Mouse (Mus musculus) heart, embryonic 12.5 days (tissue): ENCODE measurements around the gene Gm9736. TPM values are rescaled to one million over a fixed set of nuclear protein-coding genes. Genes with fewer than 3 reads are reported as not detected.
"Not testable (repeated sequence)": the region's sequence is repeated elsewhere in the genome, so short reads cannot be mapped to it uniquely, and the experiment has no call there.

ENCODE experiments used
- ATAC-seq: fragments of 200-750 bp; cut with Nextera tagmentation; 2 replicates; pipeline ENCODE4 v1.8.0; 2017; ENCODE audit warnings: moderate TSS enrichment, moderate library complexity; ENCODE audit not compliant: insufficient number of reproducible peaks, low FRiP score
- H3K27ac ChIP-seq: fragments of 300-500 bp; sonication (generic); 2 replicates; pipeline ENCODE4 v1.5.1; 2016; ENCODE audit warnings: mild to moderate bottlenecking, moderate library complexity; ENCODE audit not compliant: poor library complexity, severe bottlenecking
- H3K27me3 ChIP-seq: fragments of 300-500 bp; sonication (generic); replicated peaks from 2 replicates; pipeline ENCODE4 v1.6.1; 2016; ENCODE audit warnings: mild to moderate bottlenecking, moderate library complexity
- H3K36me3 ChIP-seq: fragments of 300-500 bp; sonication (generic); 2 replicates; pipeline ENCODE4 v1.6.1; 2016; ENCODE audit warnings: mild to moderate bottlenecking, moderate library complexity
- H3K4me1 ChIP-seq: fragments of 300-500 bp; sonication (generic); replicated peaks from 2 replicates; pipeline ENCODE4 v1.6.1; 2016; ENCODE audit warnings: mild to moderate bottlenecking
- H3K4me2 ChIP-seq: fragments of 300-500 bp; sonication (generic); 2 replicates; pipeline ENCODE4 v1.6.1; 2016; ENCODE audit warnings: mild to moderate bottlenecking, moderate library complexity
- H3K4me3 ChIP-seq: fragments of 300-500 bp; sonication (generic); 2 replicates; pipeline ENCODE4 v1.5.1; 2016; ENCODE audit warnings: mild to moderate bottlenecking
- H3K9ac ChIP-seq: fragments of 300-500 bp; sonication (generic); 2 replicates; pipeline ENCODE4 v1.6.1; 2016; ENCODE audit warnings: mild to moderate bottlenecking, moderate library complexity
- H3K9me3 ChIP-seq: fragments of 300-500 bp; sonication (generic); replicated peaks from 2 replicates; pipeline ENCODE4 v1.6.1; 2016; ENCODE audit warnings: mild to moderate bottlenecking, moderate library complexity
- WGBS: fragments of 180-500 bp; shearing (Covaris S2); methylation state at CpG from one replicate; pipeline ENCODE4 v1.1.7; 2016; 5-methylcytosine and 5-hydroxymethylcytosine counted together
- polyA plus RNA-seq: library from polyadenylated mRNA; unstranded; fragments of >200 nt; fragmentation: Nextera tagmentation; extraction: Ambion mirVana; gene quantifications from 2 replicates; pipeline ENCODE4 v1.2.1, GENCODE M21; 2016

Gm9736 gene
- not detected in 2 replicates for polyA plus RNA-seq

DNA sequence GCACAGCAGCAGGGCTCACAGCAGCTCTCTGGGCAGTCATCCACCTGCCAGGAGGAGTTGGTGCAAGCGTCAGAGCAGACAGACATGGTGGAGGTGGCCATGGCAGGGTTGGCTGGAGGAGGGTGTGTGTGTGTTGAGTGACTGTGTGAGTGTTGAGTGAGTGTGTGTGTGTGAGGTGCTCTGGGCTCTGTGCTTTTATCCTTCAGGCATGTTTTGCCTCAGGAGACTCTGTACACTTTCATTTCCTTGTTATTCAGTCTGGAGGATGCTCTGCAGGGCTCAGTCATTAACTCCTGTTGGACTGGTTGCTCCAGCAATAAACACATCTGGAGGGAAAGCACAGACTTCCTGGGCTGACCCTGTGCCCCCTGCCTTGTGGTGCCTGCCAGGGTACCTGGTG, at the start of gene Gm9736:
TSS of gene Gm9736 (minus strand) at position 101 of the 400 bp plus-strand sequence.
- WGBS: 33% methylated on average over 1 of the region's 1 CpGs
- H3K27me3 ChIP-seq, H3K4me3 ChIP-seq, H3K4me1 ChIP-seq, H3K36me3 ChIP-seq, H3K27ac ChIP-seq, ATAC-seq, H3K9ac ChIP-seq, H3K4me2 ChIP-seq: not testable (repeated sequence)
- peaks cover 13% of the 10 kb centered on the region for H3K9me3 ChIP-seq

- 53% methylated on average over 8 of the region's 8 CpGs for WGBS
- Histone ChIP-seq H3K4me2 (no peak within 1 kb of the TSS), H3K9ac (no peak within 1 kb of the TSS), H3K4me3 (no peak within 1 kb of the TSS), H3K4me1 (peaks cover 22% of the 10 kb centered on the region), H3K27me3 (no peaks in the 10 kb centered on the region), H3K36me3 (no peaks in the 10 kb centered on the region), H3K27ac (no peak within 1 kb of the TSS), H3K9me3 (no peaks in the 10 kb centered on the region)
- ATAC-seq: no peak
Observed at GRCm38 (mm10) chr10:77798921-77799508, 47.9 kb upstream of the Gm9736 start, which contains the start of gene Gm19668. TSS of gene Gm19668 (minus strand) at chr10:77799133.

- WGBS: 35% methylated on average over 3 of the region's 3 CpGs
- not testable (repeated sequence) for H3K9me3 ChIP-seq, H3K36me3 ChIP-seq, H3K27ac ChIP-seq, H3K9ac ChIP-seq, H3K4me2 ChIP-seq, ATAC-seq, H3K27me3 ChIP-seq, H3K4me3 ChIP-seq
- peaks cover 22% of the 10 kb centered on the region for H3K4me1 ChIP-seq
Observed at GRCm38 (mm10) chr10:77798164-77798920, 47.2 kb upstream of the Gm9736 start.

DNA sequence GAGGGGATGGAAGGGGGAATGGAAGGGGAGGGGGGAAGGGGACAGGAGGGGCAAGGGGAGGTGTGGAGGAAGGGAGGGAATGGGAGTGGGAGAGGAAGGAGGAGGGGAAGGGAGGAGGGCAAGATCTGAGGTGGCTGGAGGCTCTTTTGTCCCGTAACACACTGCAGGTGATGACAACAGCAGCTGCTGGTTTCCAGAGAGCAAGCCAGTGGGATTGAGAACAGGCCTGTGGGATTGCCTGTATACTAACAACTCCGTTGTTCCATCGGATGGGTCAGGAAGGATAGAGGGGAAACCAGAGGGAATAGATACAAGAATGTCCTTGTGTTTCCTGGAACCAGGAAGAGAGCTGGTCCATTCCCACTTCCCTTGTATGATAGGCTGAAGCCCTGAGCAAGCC, 46.5 kb upstream of the Gm9736 start:
- no peaks in the 10 kb centered on the region for H3K27me3 ChIP-seq
- H3K4me2 ChIP-seq: no peak overlapping the region
- no peak overlapping the region for H3K4me3 ChIP-seq
- 0 out of 2 replicates have a peak, but pooled peaks have one; percentile 51 for ATAC-seq
- H3K9me3 ChIP-seq: no peaks in the 10 kb centered on the region
- no peak overlapping the region for H3K27ac ChIP-seq
- no peaks in the 10 kb centered on the region for H3K36me3 ChIP-seq
- no peak overlapping the region for H3K9ac ChIP-seq
- peaks cover 22% of the 10 kb centered on the region for H3K4me1 ChIP-seq
- 3% methylated on average over 3 of the region's 3 CpGs for WGBS

DNA sequence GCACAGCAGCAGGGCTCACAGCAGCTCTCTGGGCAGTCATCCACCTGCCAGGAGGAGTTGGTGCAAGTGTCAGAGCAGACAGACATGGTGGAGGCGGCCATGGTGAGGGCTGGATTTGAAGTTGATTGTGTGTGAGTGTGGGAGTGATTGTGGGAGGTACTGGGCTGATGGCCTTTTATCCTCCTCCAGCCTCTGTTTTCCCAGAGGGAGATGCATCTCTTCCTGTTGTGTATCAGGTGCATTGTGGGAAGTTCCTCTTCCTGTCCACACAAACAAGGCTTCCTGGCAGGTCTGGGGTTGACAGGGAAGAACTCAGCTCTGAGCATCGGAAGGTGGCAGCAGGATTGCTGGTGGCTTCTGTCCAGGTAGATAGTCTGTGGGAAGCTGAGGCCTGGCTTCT, 43.8 kb upstream of the Gm9736 start, which contains the start of gene Gm9639:
TSS of gene Gm9639 (minus strand) at position 101 of the 400 bp plus-strand sequence.
- Histone ChIP-seq H3K4me3 (no peak within 1 kb of the TSS), H3K27ac (no peak within 1 kb of the TSS), H3K4me1 (peaks cover 22% of the 10 kb centered on the region), H3K27me3 (no peaks in the 10 kb centered on the region), H3K9ac (no peak within 1 kb of the TSS), H3K4me2 (no peak within 1 kb of the TSS), H3K36me3 (no peaks in the 10 kb centered on the region), H3K9me3 (no peaks in the 10 kb centered on the region)
- 67% methylated on average over 2 of the region's 2 CpGs for WGBS
- ATAC-seq: no peak

GRCm38 (mm10) chr10:77788621-77789020, 37.5 kb upstream of the Gm9736 start:
- no peak overlapping the region for H3K9ac ChIP-seq
- no peaks in the 10 kb centered on the region for H3K36me3 ChIP-seq
- H3K27ac ChIP-seq: no peak overlapping the region
- H3K4me2 ChIP-seq: no peak overlapping the region
- ATAC-seq: no peak
- H3K27me3 ChIP-seq: no peaks in the 10 kb centered on the region
- 0 out of 2 replicates have a peak, but pooled peaks cover 2% of the 10 kb centered on the region for H3K4me1 ChIP-seq
- no peak overlapping the region for H3K4me3 ChIP-seq
- no peaks in the 10 kb centered on the region for H3K9me3 ChIP-seq
- 70% methylated on average over 2 of the region's 2 CpGs for WGBS

GRCm38 (mm10) chr10:77787876-77788275, 36.7 kb upstream of the Gm9736 start, which contains the start of gene Gm7137:
TSS of gene Gm7137 (minus strand) at chr10:77788200.
- not testable (repeated sequence) for H3K4me3 ChIP-seq, H3K27me3 ChIP-seq, H3K27ac ChIP-seq, H3K36me3 ChIP-seq, H3K4me1 ChIP-seq, H3K9me3 ChIP-seq, H3K4me2 ChIP-seq, ATAC-seq, H3K9ac ChIP-seq
- WGBS: 75% methylated on average over 1 of the region's 1 CpGs

GRCm38 (mm10) chr10:77783396-77783795, 32.2 kb upstream of the Gm9736 start:
- H3K9ac ChIP-seq, H3K27me3 ChIP-seq, H3K4me1 ChIP-seq, H3K9me3 ChIP-seq, H3K36me3 ChIP-seq, H3K4me3 ChIP-seq, H3K4me2 ChIP-seq, H3K27ac ChIP-seq, ATAC-seq: not testable (repeated sequence)
- 56% methylated on average over 3 of the region's 3 CpGs for WGBS

- H3K9me3 ChIP-seq, H3K36me3 ChIP-seq, H3K27me3 ChIP-seq, H3K4me1 ChIP-seq, H3K4me3 ChIP-seq, ATAC-seq, H3K4me2 ChIP-seq, H3K27ac ChIP-seq, H3K9ac ChIP-seq: not testable (repeated sequence)
- 10% methylated on average over 1 of the region's 1 CpGs for WGBS
Observed at GRCm38 (mm10) chr10:77782442-77782841, 31.3 kb upstream of the Gm9736 start, which contains the start of gene Gm3250. TSS of gene Gm3250 (minus strand) at chr10:77782542.

DNA sequence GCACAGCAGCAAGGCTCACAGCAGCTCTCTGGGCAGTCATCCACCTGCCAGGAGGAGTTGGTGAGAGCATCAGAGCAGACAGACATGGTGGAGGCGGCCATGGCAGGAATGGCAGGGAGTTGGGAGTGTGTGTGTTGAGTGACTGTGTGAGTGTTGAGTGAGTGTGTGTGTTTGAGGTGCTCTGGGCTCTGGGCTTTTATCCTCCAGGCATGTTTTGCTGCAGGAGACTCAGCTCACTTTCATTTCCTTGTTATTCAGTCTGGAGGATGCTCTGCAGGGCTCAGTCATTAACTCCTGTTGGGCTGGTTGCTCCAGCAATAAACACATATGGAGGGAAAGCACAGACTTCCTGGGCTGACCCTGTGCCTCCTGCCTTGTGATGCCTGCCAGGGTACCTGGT, 25.7 kb upstream of the Gm9736 start, which contains the start of gene Gm7138:
TSS of gene Gm7138 (minus strand) at position 101 of the 400 bp plus-strand sequence.
- H3K27me3 ChIP-seq, H3K27ac ChIP-seq, H3K9ac ChIP-seq, H3K9me3 ChIP-seq, H3K4me2 ChIP-seq, ATAC-seq, H3K4me1 ChIP-seq, H3K36me3 ChIP-seq, H3K4me3 ChIP-seq: not testable (repeated sequence)
- WGBS: 33% methylated on average over 1 of the region's 1 CpGs

- not testable (repeated sequence) for H3K27ac ChIP-seq, H3K4me1 ChIP-seq, H3K4me3 ChIP-seq, H3K4me2 ChIP-seq, H3K27me3 ChIP-seq, H3K36me3 ChIP-seq, ATAC-seq, H3K9me3 ChIP-seq, H3K9ac ChIP-seq
- WGBS: 87% methylated on average over 3 of the region's 3 CpGs
Observed at GRCm38 (mm10) chr10:77772142-77772541, 21.0 kb upstream of the Gm9736 start.
